ENCODE assay signal across 9 mouse cellular contexts in genomic region chr19:57275166-57275953, GRCm38 (mm10). TPM values are rescaled to one million over a fixed set of nuclear protein-coding genes. Genes with fewer than 3 reads are reported as not detected.
DNase-seq lines count a peak whose midpoint lies in the region; ATAC-seq and TF ChIP-seq lines count a peak whose summit lies in the region.
"Had no signal": no experiment of that assay in that cellular context is flagged by ENCODE, and none has a peak within 500 bp of the region (broad histone marks: within the 10 kb centered on the region; RNA-seq: fewer than 3 reads in every experiment).

No protein-coding gene starts in this region.

- H3K4me1 ChIP-seq in heart, embryonic 14.5 days (ENCODE audit: control insufficient read depth in 2 of 2, insufficient read depth in 2 of 2, low read length in 2 of 2) = peaks cover 32 to 54% of the 10 kb centered on the region in 2 experiments
- peaks cover 49% of the 10 kb centered on the region for H3K4me1 ChIP-seq in embryonic facial prominence, embryonic 14.5 days (ENCODE audit: control insufficient read depth, insufficient read depth, low read length)
- peaks cover 37% of the 10 kb centered on the region for H3K4me1 ChIP-seq in kidney, adult 2 months (ENCODE audit: control insufficient read depth, insufficient read depth, low read length)
- H3K4me1 ChIP-seq in lung, embryonic 16.5 days (replicated peaks; ENCODE audit: control insufficient read depth, insufficient read depth, low read length) = peaks cover 29% of the 10 kb centered on the region

- TF ChIP-seq POLR2A in kidney, adult 2 months (IDR thresholded peaks at IDR 0.05; ENCODE audit: low read depth, low read length) = no peak

- no peak for TF ChIP-seq CTCF in kidney, adult 2 months (conservative IDR thresholded peaks at IDR 0.05; ENCODE audit: insufficient read depth, insufficient read length, low read depth, low read length)

- WGBS in heart, embryonic 14.5 days = 63% methylated on average over 15 of the region's 15 CpGs
- WGBS in embryonic facial prominence, embryonic 14.5 days = 40% methylated on average over 15 of the region's 15 CpGs
- 23% methylated on average over 15 of the region's 15 CpGs for WGBS in kidney, adult 2 months
- 13% methylated on average over 15 of the region's 15 CpGs for WGBS in lung, embryonic 16.5 days

- no peak for ATAC-seq in heart, embryonic 14.5 days (ENCODE audit: insufficient number of reproducible peaks, insufficient read depth, low FRiP score, low read depth)
- ATAC-seq in embryonic facial prominence, embryonic 14.5 days (ENCODE audit: low read depth) = no peak
- ATAC-seq in lung, embryonic 16.5 days (ENCODE audit: low read depth) = peak; percentile 34; the same call in 1 of the 2 replicates

- H3K4me3 ChIP-seq in heart, embryonic 14.5 days (ENCODE audit: control insufficient read depth in 1 of 2, insufficient read depth in 1 of 2, low read depth in 1 of 2, low read length in 2 of 2) = peak overlapping the region in 1 of 2 experiments; percentile 7; a peak in 1 of 4 replicates
- H3K4me3 ChIP-seq in embryonic facial prominence, embryonic 14.5 days (ENCODE audit: low read depth, low read length) = no peak overlapping the region
- peak overlapping the region; percentile 50 for H3K4me3 ChIP-seq in kidney, adult 2 months (ENCODE audit: insufficient read depth, low read depth, low read length)
- H3K4me3 ChIP-seq in lung, embryonic 16.5 days (ENCODE audit: low read length) = peak overlapping the region; percentile 30

- H3K27ac ChIP-seq in heart, embryonic 14.5 days (replicated peaks in 1 of 2; ENCODE audit: control insufficient read depth in 1 of 2, insufficient read depth in 1 of 2, low read depth in 2 of 2, low read length in 2 of 2) = peak overlapping the region; percentile 24 to 36; a peak in 1 of 4 replicates
- H3K27ac ChIP-seq in embryonic facial prominence, embryonic 14.5 days (replicated peaks; ENCODE audit: low read depth, low read length) = no peak overlapping the region
- peak overlapping the region; percentile 100 for H3K27ac ChIP-seq in kidney, adult 2 months (ENCODE audit: insufficient read depth, low read depth, low read length)
- H3K27ac ChIP-seq in lung, embryonic 16.5 days (ENCODE audit: low read length) = peak overlapping the region; percentile 59

- peak overlapping the region; percentile 27; the same call in 1 of the 2 replicates for H3K9ac ChIP-seq in heart, embryonic 14.5 days (ENCODE audit: low read length)
- no peak overlapping the region for H3K9ac ChIP-seq in embryonic facial prominence, embryonic 14.5 days (ENCODE audit: low read depth, low read length)
- H3K9ac ChIP-seq in lung, embryonic 16.5 days (ENCODE audit: low read length) = peak overlapping the region; percentile 33; the same call in 1 of the 2 replicates

- peak overlapping the region; percentile 53 for H3K4me2 ChIP-seq in heart, embryonic 14.5 days (ENCODE audit: low read length)
- peak overlapping the region; percentile 41 for H3K4me2 ChIP-seq in embryonic facial prominence, embryonic 14.5 days (ENCODE audit: low read depth, low read length)
- H3K4me2 ChIP-seq in lung, embryonic 16.5 days (ENCODE audit: low read depth, low read length) = peak overlapping the region; percentile 51

- no peaks in the 10 kb centered on the region for H3K9me3 ChIP-seq in heart, embryonic 14.5 days (ENCODE audit: control insufficient read depth, low read length)
- H3K9me3 ChIP-seq in embryonic facial prominence, embryonic 14.5 days (ENCODE audit: control insufficient read depth, low read length) = no peaks in the 10 kb centered on the region
- no peaks in the 10 kb centered on the region for H3K9me3 ChIP-seq in lung, embryonic 16.5 days (ENCODE audit: control insufficient read depth, low read length)

- H3K27me3 ChIP-seq in heart, embryonic 14.5 days (ENCODE audit: control insufficient read depth, insufficient read depth, low read length) = no peaks in the 10 kb centered on the region
- H3K27me3 ChIP-seq in embryonic facial prominence, embryonic 14.5 days (replicated peaks; ENCODE audit: control insufficient read depth, insufficient read depth, low read length) = no peaks in the 10 kb centered on the region
- H3K27me3 ChIP-seq in kidney, adult 2 months (replicated peaks; ENCODE audit: control insufficient read depth, insufficient read depth, low read length) = no peaks in the 10 kb centered on the region
- H3K27me3 ChIP-seq in lung, embryonic 16.5 days (ENCODE audit: control insufficient read depth, insufficient read depth, low read depth, low read length) = no peaks in the 10 kb centered on the region; the same call in 1 of the 2 replicates

- no peak for DNase-seq in heart, postnatal 4 days
- no peak for DNase-seq in embryonic facial prominence, embryonic 14.5 days (ENCODE audit: low spot score)
- DNase-seq in kidney, adult 2 months = peak; percentile 91
- no peak for DNase-seq in adrenal gland, adult 8-10 months
- DNase-seq in cerebellum, postnatal 25 days = no peak
- DNase-seq in cerebellum, postnatal 4 days (ENCODE audit: low spot score in 2 of 2) = no peak

- H3K36me3 ChIP-seq in heart, embryonic 14.5 days (ENCODE audit: control insufficient read depth, insufficient read depth, low read length) = no peaks in the 10 kb centered on the region
- no peaks in the 10 kb centered on the region for H3K36me3 ChIP-seq in embryonic facial prominence, embryonic 14.5 days (ENCODE audit: control insufficient read depth, insufficient read depth, low read length)
- H3K36me3 ChIP-seq in kidney, adult 2 months (ENCODE audit: control insufficient read depth, insufficient read depth, low read length) = no peaks in the 10 kb centered on the region
- H3K36me3 ChIP-seq in lung, embryonic 16.5 days (ENCODE audit: control insufficient read depth, insufficient read depth, low read length) = no peaks in the 10 kb centered on the region

RNA-seq across cellular contexts. Expression of gene Ablim1, which starts 39.4 kb away (rescaled TPM):
- polyA plus RNA-seq in heart, embryonic 14.5 days (2014; fragmentation: Nextera tagmentation; extraction: Ambion mirVana) = 46.9 and 53.8 TPM in 2 replicates
- total RNA-seq in heart, postnatal 4 days (2021) = 100 to 1,000 TPM; 312 to 353 TPM
- 48.5 and 49.3 TPM in 2 replicates for polyA plus RNA-seq in embryonic facial prominence, embryonic 14.5 days (2014; fragmentation: Nextera tagmentation; extraction: Ambion mirVana)
- 34.7 and 38.3 TPM in 2 replicates for polyA plus RNA-seq in kidney, adult 2 months (2012; rRNA removed)
- polyA plus RNA-seq in lung, embryonic 16.5 days (2015; fragmentation: Nextera tagmentation; extraction: Ambion mirVana) = 53.3 and 54.5 TPM in 2 replicates
- total RNA-seq in adrenal gland, adult 8-10 months (2022) = 10 to 100 TPM; 31.0 to 43.9 (median 33.1) TPM
- total RNA-seq: MEL had no signal
